ENCODE assay signal across 24 mouse cellular contexts in the genomic region with DNA sequence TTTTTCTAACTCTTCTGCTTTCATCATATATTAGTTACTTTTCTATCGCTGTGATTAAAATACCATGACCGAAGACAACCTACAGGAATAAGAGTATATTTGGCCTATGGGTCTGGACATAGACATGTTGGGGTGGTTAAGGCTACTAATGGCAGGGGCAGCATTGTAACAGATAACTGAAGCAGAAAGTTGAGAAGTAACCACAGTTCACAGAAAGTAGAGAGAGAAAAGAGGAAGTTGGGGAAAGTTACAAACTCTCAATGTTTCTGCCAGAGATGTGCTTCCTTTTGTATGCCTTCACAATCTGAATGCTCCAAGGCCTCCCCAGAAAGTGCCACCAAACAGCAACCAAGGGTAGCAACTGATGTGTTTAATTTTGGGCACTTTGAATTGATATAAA.
A peak's percentile ranks its signal among the peaks of the same experiment; 100 is the strongest.
DNase-seq lines count a peak whose midpoint lies in the region; ATAC-seq and TF ChIP-seq lines count a peak whose summit lies in the region.
"Had no signal": no experiment of that assay in that cellular context is flagged by ENCODE, and none has a peak within 500 bp of the region (broad histone marks: within the 10 kb centered on the region; RNA-seq: fewer than 3 reads in every experiment).

No protein-coding gene starts in this region.

- ATAC-seq in hematopoietic stem cell, adult 5-6 weeks (replicated peaks in 1 of 2; ENCODE audit: insufficient read depth in 1 of 2, low FRiP score in 2 of 2, low TSS enrichment in 1 of 2, low read depth in 1 of 2, poor library complexity in 2 of 2, severe bottlenecking in 2 of 2): peak; percentile 62 to 82
- ATAC-seq: forebrain, embryonic 14.5 days; forebrain, postnatal 0 days; hindbrain, embryonic 16.5 days; intestine, embryonic 15.5 days had no signal

- H3K9me3 ChIP-seq in CH12.LX (replicated peaks; ENCODE audit: low read length): no peaks in the 10 kb centered on the region
- H3K9me3 ChIP-seq: embryonic facial prominence, embryonic 12.5 days; embryonic facial prominence, embryonic 15.5 days; hindbrain, embryonic 10.5 days; hindbrain, embryonic 13.5 days; intestine, embryonic 15.5 days had no signal

- in situ Hi-C loops in CH12.LX (cut with MboI; ENCODE audit: low pct_ligation_motif_present, low pct_unique_long_range_greater_than_20kb, low sequenced_read_pairs): no loop called here

- DNase-seq in CH12.LX (ENCODE audit: extremely low read depth) (peak; percentile 45), MEL-GATA-1-ER (ENCODE audit: extremely low read depth, low read depth) (peak; percentile 43)
- DNase-seq in lung, postnatal 25 days (ENCODE audit: low spot score): no peak
- no peak for DNase-seq in left cerebral cortex, postnatal 10 days (ENCODE audit: extremely low spot score in 1 of 2, low spot score in 2 of 2)
- no peak for DNase-seq in embryo, embryonic 10.5 days (ENCODE audit: low spot score)
- DNase-seq: adrenal gland, adult 2 months; adrenal gland, postnatal 14 days; B cell, adult 2 months; cerebellum, adult 11-12 months; cerebellum, adult 8-10 months; cerebellum, postnatal 10 days; cerebellum, postnatal 36 days; forebrain, postnatal 0 days; gastrocnemius, postnatal 25 days; kidney, adult 11 months had no signal

- H3K36me3 ChIP-seq in CH12.LX (replicated peaks in 1 of 2; ENCODE audit: control insufficient read depth in 1 of 2, insufficient read depth in 1 of 2, low read length in 1 of 2): no peaks in the 10 kb centered on the region
- H3K36me3 ChIP-seq: embryonic facial prominence, embryonic 12.5 days; embryonic facial prominence, embryonic 15.5 days; hindbrain, embryonic 10.5 days; hindbrain, embryonic 13.5 days; intestine, embryonic 15.5 days had no signal

- no peaks in the 10 kb centered on the region for H3K27me3 ChIP-seq in CH12.LX (replicated peaks)
- H3K27me3 ChIP-seq: embryonic facial prominence, embryonic 12.5 days; embryonic facial prominence, embryonic 15.5 days; hindbrain, embryonic 13.5 days; intestine, embryonic 15.5 days had no signal

- H3K27ac ChIP-seq in CH12.LX (ENCODE audit: insufficient read depth, low read depth): no peak overlapping the region
- H3K27ac ChIP-seq: embryonic facial prominence, embryonic 12.5 days; embryonic facial prominence, embryonic 15.5 days; hindbrain, embryonic 10.5 days; hindbrain, embryonic 13.5 days; intestine, embryonic 15.5 days had no signal

- intact Hi-C loops in left cerebral cortex, postnatal 10 days (cut with DNase I): no loop called here

- H3K4me3 ChIP-seq in CH12.LX (replicated peaks in 1 of 3; ENCODE audit: low read depth in 2 of 3, low read length in 2 of 3, poor library complexity in 1 of 3): no peak overlapping the region
- H3K4me3 ChIP-seq: embryonic facial prominence, embryonic 12.5 days; embryonic facial prominence, embryonic 15.5 days; hindbrain, embryonic 10.5 days; hindbrain, embryonic 13.5 days; intestine, embryonic 15.5 days had no signal

- dilution Hi-C loops in CH12.LX (cut with MboI; ENCODE audit: extremely low pct_ligation_motif_present, extremely low pct_unique_long_range_greater_than_20kb, low sequenced_read_pairs): no loop called here

- no peak overlapping the region for H3K9ac ChIP-seq in CH12.LX (ENCODE audit: insufficient read depth, low read depth)
- H3K9ac ChIP-seq: embryonic facial prominence, embryonic 12.5 days; embryonic facial prominence, embryonic 15.5 days; forebrain, postnatal 0 days; hindbrain, embryonic 13.5 days; intestine, embryonic 15.5 days had no signal

- no peak; the same call in 1 of the 2 replicates for TF ChIP-seq RAD21 in CH12.LX (IDR thresholded peaks at IDR 0.05; ENCODE audit: low read depth, low read length)

- peaks cover 0 to 11% of the 10 kb centered on the region in 2 experiments; a peak in 1 of 4 replicates for H3K4me1 ChIP-seq in CH12.LX (ENCODE audit: control insufficient read depth in 1 of 2, insufficient read depth in 2 of 2)
- H3K4me1 ChIP-seq: embryonic facial prominence, embryonic 12.5 days; embryonic facial prominence, embryonic 15.5 days; hindbrain, embryonic 10.5 days; hindbrain, embryonic 13.5 days; intestine, embryonic 15.5 days had no signal

- no peak overlapping the region for H3K4me2 ChIP-seq in CH12.LX (ENCODE audit: insufficient read depth, low read depth, poor library complexity, severe bottlenecking)
- H3K4me2 ChIP-seq: embryonic facial prominence, embryonic 12.5 days; embryonic facial prominence, embryonic 15.5 days; heart, embryonic 11.5 days; hindbrain, embryonic 13.5 days; intestine, embryonic 15.5 days had no signal

- TF ChIP-seq EP300 in CH12.LX (IDR thresholded peaks at IDR 0.05; ENCODE audit: low read length): peak; percentile 36; the same call in 1 of the 2 replicates

- no peak for TF ChIP-seq POLR2A in CH12.LX (IDR thresholded peaks at IDR 0.05; ENCODE audit: low read depth, low read length)

- no peaks in the 10 kb centered on the region for H3K79me2 ChIP-seq in CH12.LX (replicated peaks; ENCODE audit: control insufficient read depth, extremely low read depth, insufficient read depth, poor library complexity, severe bottlenecking)

- no peak for TF ChIP-seq CTCF in CH12.LX (conservative IDR thresholded peaks at IDR 0.05 in 1 of 2, IDR thresholded peaks at IDR 0.05 in 1 of 2; ENCODE audit: low read depth in 2 of 2, low read length in 2 of 2)

TF ChIP-seq in CH12.LX, 34 proteins besides CTCF, POLR2A, EP300 and RAD21:
- TF ChIP-seq ZKSCAN1 (IDR thresholded peaks at IDR 0.05; ENCODE audit: borderline replicate concordance, low read depth, low read length) (no peak), RCOR1 (conservative IDR thresholded peaks at IDR 0.05; ENCODE audit: low read depth, low read length) (no peak), E2F4 (IDR thresholded peaks at IDR 0.05; ENCODE audit: insufficient replicate concordance, low read depth, low read length) (no peak), MXI1 (IDR thresholded peaks at IDR 0.05; ENCODE audit: low read depth, low read length) (no peak), CHD2 (IDR thresholded peaks at IDR 0.05; ENCODE audit: low read length) (no peak), USF2 (conservative IDR thresholded peaks at IDR 0.05; ENCODE audit: low read depth, low read length) (no peak)

Comparison
In these comparisons a context has a peak if more than half of its experiments do, and no peak if none do; other contexts are left out.
1. DNase-seq: peak in CH12.LX (single experiment) and MEL-GATA-1-ER (single experiment); none in lung, postnatal 25 days (single experiment), left cerebral cortex, postnatal 10 days (0 of 2) and embryo, embryonic 10.5 days (single experiment).